Mouse (Mus musculus) CH12.LX (cell line): ENCODE measurements around the gene Reep6. TPM values are rescaled to one million over a fixed set of nuclear protein-coding genes. Genes with fewer than 3 reads are reported as not detected.

Experiments used
- DNase-seq: peaks from one replicate; pipeline ENCODE4 v3.0.0-alpha.2; 2013; ENCODE audit errors: extremely low read depth
- H3K27ac ChIP-seq: 2 replicates; pipeline ENCODE4 v1.5.1; 2012; ENCODE audit warnings: low read depth, mild to moderate bottlenecking, control low read depth, moderate library complexity; ENCODE audit not compliant: insufficient read depth
- H3K27me3 ChIP-seq: replicated peaks from 2 replicates; pipeline ENCODE3; 2012; ENCODE audit warnings: inconsistent platforms
- H3K36me3 ChIP-seq, 2 experiments: replicated peaks in 1 of 2; 2 replicates each; pipeline versions ENCODE3 to v1.6.1; 2012; ENCODE audit warnings: inconsistent platforms in 1 of 2, low read length in 1 of 2, mild to moderate bottlenecking in 1 of 2, mixed read lengths in 1 of 2, moderate library complexity in 1 of 2; ENCODE audit not compliant: control insufficient read depth in 1 of 2, insufficient read depth in 1 of 2
- H3K4me1 ChIP-seq, 2 experiments: 2 replicates each; pipeline ENCODE4 v1.6.1; 2012; ENCODE audit warnings: inconsistent platforms in 1 of 2, moderate library complexity in 1 of 2; ENCODE audit not compliant: insufficient read depth in 2 of 2, control insufficient read depth in 1 of 2
- H3K4me2 ChIP-seq: 2 replicates; pipeline ENCODE4 v1.6.1; 2012; ENCODE audit warnings: low read depth, mild to moderate bottlenecking, control low read depth; ENCODE audit not compliant: poor library complexity, insufficient read depth, severe bottlenecking
- H3K4me3 ChIP-seq, 3 experiments: fragments of 150-350 bp in 1 of 3; sonication (generic) in 1 of 3; replicated peaks in 1 of 3; 2 replicates each; pipeline versions ENCODE3 to v1.5.1; 2011 to 2012; ENCODE audit warnings: low read depth in 2 of 3, low read length in 2 of 3, mild to moderate bottlenecking in 2 of 3, moderate library complexity in 2 of 3, control low read depth in 1 of 3, improper control_type of control experiment in 1 of 3, inconsistent platforms in 1 of 3, mixed read lengths in 1 of 3; ENCODE audit not compliant: poor library complexity in 1 of 3
- H3K79me2 ChIP-seq: replicated peaks from 2 replicates; pipeline ENCODE4 v1.6.1; 2012; ENCODE audit warnings: mild to moderate bottlenecking, moderate library complexity; ENCODE audit not compliant: control insufficient read depth, poor library complexity, insufficient read depth, severe bottlenecking; ENCODE audit errors: extremely low read depth
- H3K9ac ChIP-seq: 2 replicates; pipeline ENCODE4 v1.6.1; 2012; ENCODE audit warnings: low read depth, mild to moderate bottlenecking, control low read depth, moderate library complexity; ENCODE audit not compliant: insufficient read depth
- H3K9me3 ChIP-seq: replicated peaks from 2 replicates; pipeline ENCODE3; 2012; ENCODE audit warnings: low read length, inconsistent platforms, mixed read lengths
- CHD2 ChIP-seq: IDR thresholded peaks from 2 replicates; pipeline ENCODE4 v1.6.1; 2011; ENCODE audit warnings: low read length, improper control_type of control experiment
- CTCF ChIP-seq, 2 experiments: IDR thresholded peaks in 1 of 2; conservative IDR thresholded peaks in 1 of 2; 2 replicates each; pipeline ENCODE4 v1.5.1; 2011 to 2012; ENCODE audit warnings: low read depth in 2 of 2, low read length in 2 of 2, improper control_type of control experiment in 1 of 2, inconsistent platforms in 1 of 2, mild to moderate bottlenecking in 1 of 2, moderate library complexity in 1 of 2
- E2F4 ChIP-seq: IDR thresholded peaks from 2 replicates; pipeline ENCODE4 v1.6.1; 2011; ENCODE audit warnings: low read depth, low read length, improper control_type of control experiment; ENCODE audit not compliant: insufficient replicate concordance
- ELF1 ChIP-seq: IDR thresholded peaks from 2 replicates; pipeline ENCODE4 v1.6.1; 2014; ENCODE audit warnings: low read depth, mild to moderate bottlenecking, inconsistent platforms, low read length, improper control_type of control experiment
- EP300 ChIP-seq: IDR thresholded peaks from 2 replicates; pipeline ENCODE4 v1.6.1; 2011; ENCODE audit warnings: low read length, improper control_type of control experiment
- ETS1 ChIP-seq: conservative IDR thresholded peaks from 2 replicates; pipeline ENCODE4 v1.6.1; 2012; ENCODE audit warnings: low read depth, mild to moderate bottlenecking, inconsistent platforms, low read length, improper control_type of control experiment, moderate library complexity
- IRF4 ChIP-seq: IDR thresholded peaks from 2 replicates; pipeline ENCODE4 v1.6.1; 2014; ENCODE audit warnings: low read depth, mild to moderate bottlenecking, inconsistent platforms, low read length, improper control_type of control experiment
- JUND ChIP-seq: conservative IDR thresholded peaks from 2 replicates; pipeline ENCODE4 v1.6.1; 2011; ENCODE audit warnings: low read depth, low read length, improper control_type of control experiment
- MAX ChIP-seq: IDR thresholded peaks from 2 replicates; pipeline ENCODE4 v1.6.1; 2011; ENCODE audit warnings: low read length, improper control_type of control experiment
- MAZ ChIP-seq: IDR thresholded peaks from 2 replicates; pipeline ENCODE4 v1.6.1; 2012; ENCODE audit warnings: low read depth, mild to moderate bottlenecking, inconsistent platforms, low read length, improper control_type of control experiment, moderate library complexity
- MEF2A ChIP-seq: IDR thresholded peaks from 2 replicates; pipeline ENCODE4 v1.6.1; 2014; ENCODE audit warnings: low read depth, mild to moderate bottlenecking, inconsistent platforms, low read length, improper control_type of control experiment, borderline replicate concordance
- MXI1 ChIP-seq: IDR thresholded peaks from 2 replicates; pipeline ENCODE4 v1.6.1; 2011; ENCODE audit warnings: mild to moderate bottlenecking, low read depth, low read length, improper control_type of control experiment
- MYC ChIP-seq: IDR thresholded peaks from 2 replicates; pipeline ENCODE4 v1.6.1; 2011; ENCODE audit warnings: low read depth, mild to moderate bottlenecking, improper control_type of control experiment, low read length
- NRF1 ChIP-seq: IDR thresholded peaks from 2 replicates; pipeline ENCODE4 v1.6.1; 2014; ENCODE audit warnings: low read depth, mild to moderate bottlenecking, inconsistent platforms, low read length, improper control_type of control experiment, moderate library complexity
- POLR2A ChIP-seq: IDR thresholded peaks from 2 replicates; pipeline ENCODE4 v1.6.1; 2011; ENCODE audit warnings: low read depth, mild to moderate bottlenecking, improper control_type of control experiment, low read length
- POLR2AphosphoS2 ChIP-seq: IDR thresholded peaks from 2 replicates; pipeline ENCODE4 v1.6.1; 2011; ENCODE audit warnings: low read depth, low read length, improper control_type of control experiment
- RAD21 ChIP-seq: IDR thresholded peaks from 2 replicates; pipeline ENCODE4 v1.6.1; 2011; ENCODE audit warnings: low read depth, mild to moderate bottlenecking, low read length, improper control_type of control experiment, moderate library complexity
- SIN3A ChIP-seq: IDR thresholded peaks from 2 replicates; pipeline ENCODE4 v1.6.1; 2012; ENCODE audit warnings: low read length, improper control_type of control experiment, inconsistent platforms
- SMC3 ChIP-seq: IDR thresholded peaks from 2 replicates; pipeline ENCODE4 v1.6.1; 2011; ENCODE audit warnings: low read depth, low read length, improper control_type of control experiment
- TBP ChIP-seq: conservative IDR thresholded peaks from 2 replicates; pipeline ENCODE4 v1.6.1; 2011; ENCODE audit warnings: low read depth, low read length, improper control_type of control experiment
- TCF12 ChIP-seq: IDR thresholded peaks from 2 replicates; pipeline ENCODE4 v1.6.1; 2014; ENCODE audit warnings: low read depth, mild to moderate bottlenecking, inconsistent platforms, low read length, improper control_type of control experiment
- UBTF ChIP-seq: IDR thresholded peaks from 2 replicates; pipeline ENCODE4 v1.6.1; 2012; ENCODE audit warnings: low read depth, mild to moderate bottlenecking, inconsistent platforms, low read length, improper control_type of control experiment, moderate library complexity
- USF1 ChIP-seq: IDR thresholded peaks from 2 replicates; pipeline ENCODE4 v1.6.1; 2014; ENCODE audit warnings: low read depth, mild to moderate bottlenecking, inconsistent platforms, low read length, improper control_type of control experiment
- USF2 ChIP-seq: conservative IDR thresholded peaks from 2 replicates; pipeline ENCODE4 v1.6.1; 2011; ENCODE audit warnings: low read depth, low read length, improper control_type of control experiment
- ZMIZ1 ChIP-seq: IDR thresholded peaks from 2 replicates; pipeline ENCODE4 v1.6.1; 2012; ENCODE audit warnings: low read depth, mild to moderate bottlenecking, inconsistent platforms, low read length, improper control_type of control experiment
- ZNF384 ChIP-seq: IDR thresholded peaks from 2 replicates; pipeline ENCODE4 v1.6.1; 2012; ENCODE audit warnings: low read depth, low read length, improper control_type of control experiment, inconsistent platforms
- dilution Hi-C: fragments of 300-500 bp; cut with MboI; formaldehyde crosslinking; loops from 2 replicates; pipeline ENCODE4 v1.14.3; 2020; ENCODE audit warnings: low sequenced_read_pairs; ENCODE audit not compliant: extremely low pct_unique_long_range_greater_than_20kb, extremely low pct_ligation_motif_present
- in situ Hi-C: fragments of 300-500 bp; cut with MboI; formaldehyde crosslinking; loops from 3 replicates; pipeline ENCODE4 v1.14.3; 2019; ENCODE audit warnings: low sequenced_read_pairs, low pct_ligation_motif_present, low pct_unique_long_range_greater_than_20kb, mixed read lengths
- polyA plus RNA-seq: library from polyadenylated mRNA; unstranded; fragments of >175 nt; gene quantifications from 2 replicates; pipeline ENCODE4 v1.2.1, GENCODE M21; 2012; ENCODE audit warnings: low read depth; ENCODE audit not compliant: insufficient read length
- total RNA-seq, 2 experiments: library from RNA; depleted of rRNA; stranded (reverse); fragments of 300-350 nt in 1 of 2; fragments of >200 nt in 1 of 2; gene quantifications; 2 replicates each; pipeline ENCODE4 v1.2.3; 2012 to 2014

Gene Reep6
- total and polyA plus RNA-seq, 3 experiments, result 0.48 to 7.5 (median 5.0) TPM

DNA sequence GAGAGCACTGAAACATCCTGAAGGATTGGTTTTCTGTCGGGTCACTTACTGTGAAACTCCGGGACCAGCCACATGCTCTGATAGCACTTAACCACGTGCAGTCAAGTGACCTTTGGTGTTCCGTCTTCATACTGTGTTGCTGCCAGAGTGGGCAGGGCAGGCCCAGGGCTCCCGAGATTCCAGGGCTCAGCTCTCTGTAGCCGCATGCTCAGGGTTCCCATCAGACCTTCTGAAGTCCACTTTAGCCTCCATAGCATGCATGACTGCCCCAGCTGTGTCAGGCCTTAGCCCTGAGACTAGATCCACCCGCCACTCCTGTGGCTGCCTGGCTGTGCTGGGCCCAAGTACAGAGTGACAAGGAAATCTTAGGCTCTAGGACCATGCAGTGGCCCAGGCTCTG, 48.4 kb upstream of the Reep6 start:
- Histone ChIP-seq H3K4me2 (peak overlapping the region; percentile 25; the same call in 1 of the 2 replicates), H3K27ac (peak overlapping the region; percentile 91), H3K4me3 (no peak overlapping the region), H3K9me3 (no peaks in the 10 kb centered on the region), H3K79me2 (no peaks in the 10 kb centered on the region), H3K4me1 (peaks cover 53 to 78% of the 10 kb centered on the region in 2 experiments), H3K36me3 (peaks cover 73 to 94% of the 10 kb centered on the region in 2 experiments), H3K27me3 (no peaks in the 10 kb centered on the region), H3K9ac (peak overlapping the region; percentile 14; the same call in 1 of the 2 replicates)
- TF ChIP-seq NRF1, result no peak
- TF ChIP-seq ETS1, result no peak
- TF ChIP-seq TBP, result no peak
- TF ChIP-seq EP300, result no peak
- no peak for TF ChIP-seq USF2
- TF ChIP-seq ELF1, result no peak
- no peak for TF ChIP-seq TCF12
- TF ChIP-seq MYC, result 0 out of 2 replicates have a peak, but pooled peaks have one; percentile 35
- in situ Hi-C loops (no loop called here), dilution Hi-C loops (no loop called here)
- DNase-seq, result no peak

DNA sequence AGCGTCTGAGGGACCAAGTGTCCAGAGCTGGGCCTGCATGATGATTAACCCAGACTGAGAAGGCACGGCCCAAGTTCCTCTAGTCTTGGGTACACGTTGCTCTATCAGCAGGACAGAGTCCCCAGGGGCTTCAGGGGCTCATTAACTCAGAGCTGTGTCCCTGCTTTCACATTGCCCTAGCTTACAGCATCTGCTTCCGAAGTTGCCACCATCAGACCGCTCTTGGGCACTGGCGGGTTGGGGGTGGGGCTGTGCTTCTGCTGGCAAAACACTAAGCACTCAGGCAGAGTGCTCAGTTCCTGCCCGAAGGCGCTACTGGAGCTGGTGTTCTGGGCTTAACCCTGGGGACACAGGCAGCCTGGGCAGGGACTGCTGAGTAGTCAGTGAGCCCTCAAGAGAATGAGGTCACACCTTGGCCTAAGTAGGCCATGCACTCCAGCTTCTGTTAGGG, 47.8 kb upstream of the Reep6 start:
- dilution Hi-C loops (no loop called here), in situ Hi-C loops (no loop called here)
- H3K4me1 ChIP-seq, result peaks cover 56 to 83% of the 10 kb centered on the region in 2 experiments
- no peaks in the 10 kb centered on the region for H3K79me2 ChIP-seq
- no peak overlapping the region for H3K4me3 ChIP-seq
- H3K9me3 ChIP-seq, result no peaks in the 10 kb centered on the region
- H3K36me3 ChIP-seq, result peaks cover 74 to 94% of the 10 kb centered on the region in 2 experiments
- peak overlapping the region; percentile 91 for H3K27ac ChIP-seq
- H3K9ac ChIP-seq, result peak overlapping the region; percentile 33; the same call in 1 of the 2 replicates
- no peaks in the 10 kb centered on the region for H3K27me3 ChIP-seq
- H3K4me2 ChIP-seq, result peak overlapping the region; percentile 35
- peak; percentile 87 for DNase-seq
- TF ChIP-seq SIN3A, result peak; percentile 79
- TF ChIP-seq MAZ, result peak; percentile 76
- no peak; the same call in 1 of the 2 replicates for TF ChIP-seq RAD21
- no peak for TF ChIP-seq SMC3
- TF ChIP-seq MXI1, result peak; percentile 69
- peak; percentile 28; the same call in 1 of the 2 replicates for TF ChIP-seq EP300
- TF ChIP-seq NRF1, result peak; percentile 26; the same call in 1 of the 2 replicates
- peak; percentile 50; the same call in 1 of the 2 replicates for TF ChIP-seq MAX
- TF ChIP-seq ZNF384, result no peak
- no peak for TF ChIP-seq CTCF (conservative IDR thresholded peaks at IDR 0.05 in 1 of 2, IDR thresholded peaks at IDR 0.05 in 1 of 2; ENCODE audit: low read depth in 2 of 2, low read length in 2 of 2)
- TF ChIP-seq CHD2, result peak; percentile 77; the same call in 1 of the 2 replicates
- TF ChIP-seq IRF4, result peak; percentile 49; the same call in 1 of the 2 replicates
- no peak for TF ChIP-seq MYC
- TF ChIP-seq ETS1, result peak; percentile 48
- peak; percentile 45; the same call in 1 of the 2 replicates for TF ChIP-seq ZMIZ1
- TF ChIP-seq E2F4, result no peak
- no peak for TF ChIP-seq POLR2A
- 0 out of 2 replicates have a peak, but pooled peaks have one; percentile 31 for TF ChIP-seq UBTF
- TF ChIP-seq ELF1, result peak; percentile 51
- TF ChIP-seq MEF2A, result 0 out of 2 replicates have a peak, but pooled peaks have one; percentile 31
- peak; percentile 63; the same call in 1 of the 2 replicates for TF ChIP-seq TCF12
- no peak for TF ChIP-seq USF1
- TF ChIP-seq JUND, result no peak
- TF ChIP-seq POLR2AphosphoS2, result no peak; the same call in 1 of the 2 replicates
